Mouse (Mus musculus): ENCODE measurements at regions not wholly inside any gene's neighbourhood (a gene's known extent, or its start where the extent isn't known, plus 50 kb on each side); places are given as distances from the start of the nearest gene placed in this dataset.

DNA sequence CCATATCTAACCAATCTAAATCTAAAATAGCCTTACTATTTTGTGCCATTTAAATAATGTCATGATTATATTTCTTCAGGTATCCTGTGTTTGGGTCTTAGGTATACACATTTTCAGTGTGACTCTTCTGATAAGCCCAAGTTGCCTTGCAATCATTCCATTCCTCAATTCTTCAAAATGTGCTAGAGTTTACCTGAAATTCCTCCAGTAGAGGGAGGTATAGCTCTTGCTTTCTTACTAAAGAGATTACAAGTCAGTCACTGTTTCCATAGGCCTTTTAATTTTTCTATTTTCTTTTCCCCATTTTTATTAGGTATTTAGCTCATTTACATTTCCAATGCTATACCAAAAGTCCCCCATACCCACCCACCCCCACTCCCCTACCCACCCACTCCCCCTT lies 968.3 kb upstream of the Tacstd2 start:
- TF ChIP-seq HCFC1 (IDR thresholded peaks at IDR 0.05; ENCODE audit: borderline replicate concordance, insufficient read depth, low read length) (no peak), CHD2 (IDR thresholded peaks at IDR 0.05; ENCODE audit: low read depth, low read length) (no peak), ZNF384 (IDR thresholded peaks at IDR 0.05; ENCODE audit: low read depth, low read length) (no peak)

All from ES-E14 (cell line).